29 mouse cellular contexts compared by ENCODE assay signal in the genomic region with DNA sequence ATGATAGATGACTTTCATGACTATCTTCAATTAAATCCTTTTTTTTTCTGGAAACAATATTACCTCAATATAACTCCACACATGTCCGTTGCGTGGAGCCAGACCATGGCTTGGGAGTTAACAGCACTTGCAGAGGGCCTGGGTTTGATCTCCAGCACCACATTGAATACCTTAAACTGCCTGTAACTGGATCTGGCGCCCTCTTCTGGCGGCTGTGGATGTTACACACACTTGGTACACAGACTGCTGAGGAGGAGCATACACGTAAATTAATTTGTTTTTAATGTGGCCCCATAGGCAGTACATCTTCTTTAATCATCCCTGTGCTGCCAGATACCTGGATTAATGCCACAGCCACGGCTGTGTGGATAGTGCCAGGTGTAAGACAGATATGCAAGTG.
A peak's percentile ranks its signal among the peaks of the same experiment; 100 is the strongest.
DNase-seq lines count a peak whose midpoint lies in the region; ATAC-seq and TF ChIP-seq lines count a peak whose summit lies in the region.
"Had no signal": no experiment of that assay in that cellular context is flagged by ENCODE, and none has a peak within 500 bp of the region (broad histone marks: within the 10 kb centered on the region; RNA-seq: fewer than 3 reads in every experiment).

No protein-coding gene starts in this region.

- no peaks in the 10 kb centered on the region for H3K36me3 ChIP-seq in hindbrain, embryonic 11.5 days (ENCODE audit: control insufficient read depth, insufficient read depth, low read length)
- no peaks in the 10 kb centered on the region for H3K36me3 ChIP-seq in hindbrain, embryonic 16.5 days (ENCODE audit: control insufficient read depth, insufficient read depth, low read length)
- no peaks in the 10 kb centered on the region for H3K36me3 ChIP-seq in thymus, adult 2 months (ENCODE audit: control insufficient read depth, insufficient read depth, low read length)
- H3K36me3 ChIP-seq in lung, postnatal 0 days (ENCODE audit: insufficient read depth, low read length), result no peaks in the 10 kb centered on the region
- no peaks in the 10 kb centered on the region for H3K36me3 ChIP-seq in heart, embryonic 12.5 days
- H3K36me3 ChIP-seq: embryonic facial prominence, embryonic 12.5 days; hindbrain, embryonic 15.5 days; limb, embryonic 10.5 days; limb, embryonic 15.5 days; midbrain, embryonic 13.5 days had no signal

- no peaks in the 10 kb centered on the region for H3K9me3 ChIP-seq in hindbrain, embryonic 11.5 days (ENCODE audit: control insufficient read depth, low read length)
- no peaks in the 10 kb centered on the region for H3K9me3 ChIP-seq in hindbrain, embryonic 16.5 days (ENCODE audit: control insufficient read depth, low read length)
- H3K9me3 ChIP-seq in lung, postnatal 0 days (ENCODE audit: low read length), result no peaks in the 10 kb centered on the region
- H3K9me3 ChIP-seq in heart, embryonic 12.5 days (replicated peaks), result no peaks in the 10 kb centered on the region; the same call in 1 of the 2 replicates
- H3K9me3 ChIP-seq: hindbrain, embryonic 15.5 days; intestine, embryonic 15.5 days; limb, embryonic 10.5 days; limb, embryonic 15.5 days; midbrain, embryonic 13.5 days had no signal

- WGBS in hindbrain, embryonic 11.5 days, result 94% methylated on average over 6 of the region's 6 CpGs
- WGBS in hindbrain, embryonic 16.5 days, result 87% methylated on average over 6 of the region's 6 CpGs
- WGBS in thymus, adult 2 months, result 93% methylated on average over 6 of the region's 6 CpGs
- WGBS in lung, postnatal 0 days, result 80% methylated on average over 6 of the region's 6 CpGs
- 82% methylated on average over 6 of the region's 6 CpGs for WGBS in heart, embryonic 12.5 days

- H3K9ac ChIP-seq in hindbrain, embryonic 11.5 days (ENCODE audit: low read depth, low read length), result no peak overlapping the region
- no peak overlapping the region for H3K9ac ChIP-seq in hindbrain, embryonic 16.5 days (ENCODE audit: low read depth, low read length)
- H3K9ac ChIP-seq in lung, postnatal 0 days (replicated peaks; ENCODE audit: low read depth), result no peak overlapping the region
- H3K9ac ChIP-seq in heart, embryonic 12.5 days, result no peak overlapping the region
- H3K9ac ChIP-seq: embryonic facial prominence, embryonic 12.5 days; hindbrain, embryonic 15.5 days; intestine, embryonic 15.5 days; limb, embryonic 15.5 days; midbrain, embryonic 13.5 days had no signal

- H3K4me2 ChIP-seq in hindbrain, embryonic 11.5 days (replicated peaks; ENCODE audit: low read depth, low read length), result no peak overlapping the region
- H3K4me2 ChIP-seq in hindbrain, embryonic 16.5 days (ENCODE audit: low read length), result no peak overlapping the region
- no peak overlapping the region for H3K4me2 ChIP-seq in lung, postnatal 0 days (replicated peaks; ENCODE audit: low read depth, low read length)
- no peak overlapping the region for H3K4me2 ChIP-seq in heart, embryonic 12.5 days
- H3K4me2 ChIP-seq: embryonic facial prominence, embryonic 12.5 days; heart, embryonic 11.5 days; hindbrain, embryonic 15.5 days; intestine, embryonic 15.5 days; limb, embryonic 15.5 days; midbrain, embryonic 13.5 days had no signal

- TF ChIP-seq EP300 in lung, postnatal 0 days (IDR thresholded peaks at IDR 0.05), result no peak

- peak; percentile 12 for TF ChIP-seq CTCF in left cerebral cortex, adult 2 months (IDR thresholded peaks at IDR 0.05)
- TF ChIP-seq CTCF in thymus, adult 2 months (IDR thresholded peaks at IDR 0.05; ENCODE audit: borderline replicate concordance, control insufficient read depth, extremely low read depth, insufficient read depth, low read length, poor library complexity), result no peak
- no peak for TF ChIP-seq CTCF in lung, postnatal 0 days (IDR thresholded peaks at IDR 0.05)

- H3K27me3 ChIP-seq in hindbrain, embryonic 11.5 days (ENCODE audit: control insufficient read depth, insufficient read depth, low read length), result no peaks in the 10 kb centered on the region
- no peaks in the 10 kb centered on the region; the same call in 1 of the 2 replicates for H3K27me3 ChIP-seq in hindbrain, embryonic 16.5 days (replicated peaks; ENCODE audit: control insufficient read depth, insufficient read depth, low read length)
- H3K27me3 ChIP-seq in thymus, adult 2 months (ENCODE audit: control insufficient read depth, insufficient read depth, low read length), result no peaks in the 10 kb centered on the region
- no peaks in the 10 kb centered on the region for H3K27me3 ChIP-seq in lung, postnatal 0 days (replicated peaks; ENCODE audit: insufficient read depth, low read length)
- no peaks in the 10 kb centered on the region for H3K27me3 ChIP-seq in heart, embryonic 12.5 days (replicated peaks)
- H3K27me3 ChIP-seq: embryonic facial prominence, embryonic 12.5 days; hindbrain, embryonic 15.5 days; intestine, embryonic 15.5 days; limb, embryonic 15.5 days; megakaryocyte, embryonic 14.5 days had no signal

- peaks cover 6% of the 10 kb centered on the region; the same call in 1 of the 2 replicates for H3K4me1 ChIP-seq in hindbrain, embryonic 11.5 days (replicated peaks; ENCODE audit: control insufficient read depth, insufficient read depth, low read length)
- peaks cover 14% of the 10 kb centered on the region for H3K4me1 ChIP-seq in hindbrain, embryonic 16.5 days (ENCODE audit: control insufficient read depth, insufficient read depth, low read depth, low read length)
- H3K4me1 ChIP-seq in thymus, adult 2 months (replicated peaks; ENCODE audit: control insufficient read depth, insufficient read depth, low read length), result no peaks in the 10 kb centered on the region
- no peaks in the 10 kb centered on the region for H3K4me1 ChIP-seq in lung, postnatal 0 days (ENCODE audit: insufficient read depth, low read depth, low read length)
- H3K4me1 ChIP-seq in heart, embryonic 12.5 days (replicated peaks), result no peaks in the 10 kb centered on the region
- H3K4me1 ChIP-seq: embryonic facial prominence, embryonic 12.5 days; intestine, embryonic 15.5 days; limb, embryonic 15.5 days; megakaryocyte, embryonic 14.5 days had no signal

- DNase-seq in hindbrain, embryonic 11.5 days (ENCODE audit: low spot score), result peak; percentile 7
- no peak for DNase-seq in left cerebral cortex, adult 2 months (ENCODE audit: extremely low spot score in 1 of 2, low spot score in 2 of 2)
- no peak for DNase-seq in left cerebral cortex, postnatal 25 days (ENCODE audit: low spot score in 2 of 2)
- peak; percentile 15 for DNase-seq in thymus, postnatal 4 days
- DNase-seq in thymus, adult 2 months, result no peak
- no peak for DNase-seq in lung, postnatal 0 days (ENCODE audit: low spot score)
- DNase-seq: adrenal gland, postnatal 10 days; cerebellum, adult 11 months; cerebellum, adult 9-10 months; cerebellum, postnatal 36 days; gastrocnemius, postnatal 25 days; heart, adult 18-20 months; heart, postnatal 4 days; kidney, adult 9 months; kidney, postnatal 25 days; lung, postnatal 4 days; retina, postnatal 1 day; right cerebral cortex, postnatal 14 days had no signal

- H3K27ac ChIP-seq in hindbrain, embryonic 11.5 days (ENCODE audit: low read depth, low read length), result no peak overlapping the region
- H3K27ac ChIP-seq in hindbrain, embryonic 16.5 days (ENCODE audit: low read depth, low read length), result no peak overlapping the region
- H3K27ac ChIP-seq in left cerebral cortex, adult 2 months, result no peak overlapping the region
- H3K27ac ChIP-seq in thymus, adult 2 months (ENCODE audit: control insufficient read depth, insufficient read depth, low read length), result no peak overlapping the region
- no peak overlapping the region for H3K27ac ChIP-seq in lung, postnatal 0 days (ENCODE audit: low read length)
- no peak overlapping the region for H3K27ac ChIP-seq in heart, embryonic 12.5 days (ENCODE audit: poor library complexity, severe bottlenecking)
- H3K27ac ChIP-seq: embryonic facial prominence, embryonic 12.5 days; hindbrain, embryonic 15.5 days; intestine, embryonic 15.5 days; limb, embryonic 10.5 days; limb, embryonic 15.5 days; midbrain, embryonic 13.5 days had no signal

- no peak for ATAC-seq in hindbrain, embryonic 11.5 days (ENCODE audit: low FRiP score)
- ATAC-seq in hindbrain, embryonic 16.5 days, result no peak
- no peak for ATAC-seq in lung, postnatal 0 days
- no peak for ATAC-seq in heart, embryonic 12.5 days (ENCODE audit: insufficient number of reproducible peaks, low FRiP score)
- ATAC-seq: forebrain, embryonic 14.5 days; intestine, embryonic 15.5 days; midbrain, embryonic 13.5 days had no signal

- intact Hi-C loops in left cerebral cortex, adult 2 months (cut with DNase I), result no loop called here
- intact Hi-C loops in left cerebral cortex, postnatal 25 days (cut with DNase I), result no loop called here

- H3K4me3 ChIP-seq in hindbrain, embryonic 11.5 days (ENCODE audit: low read depth, low read length), result no peak overlapping the region
- no peak overlapping the region for H3K4me3 ChIP-seq in hindbrain, embryonic 16.5 days (ENCODE audit: low read length)
- H3K4me3 ChIP-seq in left cerebral cortex, adult 2 months, result no peak overlapping the region
- no peak overlapping the region for H3K4me3 ChIP-seq in thymus, adult 2 months (ENCODE audit: control insufficient read depth, insufficient read depth, low read length)
- no peak overlapping the region for H3K4me3 ChIP-seq in lung, postnatal 0 days (ENCODE audit: low read depth, low read length)
- H3K4me3 ChIP-seq in heart, embryonic 12.5 days, result no peak overlapping the region
- H3K4me3 ChIP-seq: embryonic facial prominence, embryonic 12.5 days; hindbrain, embryonic 15.5 days; intestine, embryonic 15.5 days; limb, embryonic 10.5 days; limb, embryonic 15.5 days; megakaryocyte, embryonic 14.5 days; midbrain, embryonic 13.5 days had no signal

- no peak for TF ChIP-seq POLR2A in thymus, adult 2 months (IDR thresholded peaks at IDR 0.05; ENCODE audit: control insufficient read depth, extremely low read depth, insufficient read depth, low read length, poor library complexity)

Comparison
In these comparisons a context has a peak if more than half of its experiments do, and no peak if none do; other contexts are left out.
1. DNase-seq: peak in hindbrain, embryonic 11.5 days (single experiment) and thymus, postnatal 4 days (single experiment); none in left cerebral cortex, adult 2 months (0 of 2), left cerebral cortex, postnatal 25 days (0 of 2), thymus, adult 2 months (single experiment) and lung, postnatal 0 days (single experiment).